Mouse (Mus musculus) intestine, postnatal 0 days (tissue): ENCODE measurements at regions not wholly inside any gene's neighbourhood (a gene's known extent, or its start where the extent isn't known, plus 50 kb on each side); places are given as distances from the start of the nearest gene placed in this dataset.

Experiments
- ATAC-seq: fragments of 200-750 bp; cut with Nextera tagmentation; 2 replicates; pipeline ENCODE4 v1.8.0; 2017; ENCODE audit warnings: mild to moderate bottlenecking, moderate TSS enrichment, moderate library complexity
- H3K27ac ChIP-seq: fragments of 300-500 bp; sonication (generic); 2 replicates; pipeline ENCODE4 v1.5.1; 2014; ENCODE audit warnings: mild to moderate bottlenecking, low read depth, low read length, moderate library complexity
- H3K27me3 ChIP-seq: fragments of 300-500 bp; sonication (generic); replicated peaks from 2 replicates; pipeline ENCODE4 v1.6.1; 2014; ENCODE audit warnings: low read length, mixed read lengths; ENCODE audit not compliant: control insufficient read depth, insufficient read depth
- H3K36me3 ChIP-seq: fragments of 300-500 bp; sonication (generic); 2 replicates; pipeline ENCODE4 v1.6.1; 2014; ENCODE audit warnings: mild to moderate bottlenecking, moderate library complexity; ENCODE audit not compliant: control insufficient read depth, insufficient read depth
- H3K4me1 ChIP-seq: fragments of 300-500 bp; sonication (generic); replicated peaks from 2 replicates; pipeline ENCODE4 v1.6.1; 2014; ENCODE audit warnings: antibody characterized with exemption, low read length, mixed read lengths; ENCODE audit not compliant: control insufficient read depth, insufficient read depth
- H3K4me2 ChIP-seq: fragments of 300-500 bp; sonication (generic); replicated peaks from 2 replicates; pipeline ENCODE4 v1.6.1; 2014; ENCODE audit warnings: low read depth, mild to moderate bottlenecking, moderate library complexity
- H3K4me3 ChIP-seq: fragments of 300-500 bp; sonication (generic); 2 replicates; pipeline ENCODE4 v1.5.1; 2014; ENCODE audit warnings: low read depth, low read length
- H3K9ac ChIP-seq: fragments of 300-500 bp; sonication (generic); 2 replicates; pipeline ENCODE4 v1.6.1; 2014; ENCODE audit warnings: mild to moderate bottlenecking, low read depth, low read length
- H3K9me3 ChIP-seq: fragments of 300-500 bp; sonication (generic); 2 replicates; pipeline ENCODE4 v1.6.1; 2016; ENCODE audit warnings: mixed run types; ENCODE audit not compliant: control insufficient read depth
- CTCF ChIP-seq: sonication (generic); IDR thresholded peaks from 2 replicates; pipeline ENCODE4 v1.5.1; 2016; ENCODE audit warnings: low read depth, mild to moderate bottlenecking, control low read depth, antibody characterized with exemption, moderate library complexity
- WGBS: fragments of 180-500 bp; shearing (Covaris S2); extraction: QIAGEN DNeasy Blood & Tissue Kit; methylation state at CpG from one replicate; pipeline ENCODE4 v1.1.7; 2014; 5-methylcytosine and 5-hydroxymethylcytosine counted together

DNA sequence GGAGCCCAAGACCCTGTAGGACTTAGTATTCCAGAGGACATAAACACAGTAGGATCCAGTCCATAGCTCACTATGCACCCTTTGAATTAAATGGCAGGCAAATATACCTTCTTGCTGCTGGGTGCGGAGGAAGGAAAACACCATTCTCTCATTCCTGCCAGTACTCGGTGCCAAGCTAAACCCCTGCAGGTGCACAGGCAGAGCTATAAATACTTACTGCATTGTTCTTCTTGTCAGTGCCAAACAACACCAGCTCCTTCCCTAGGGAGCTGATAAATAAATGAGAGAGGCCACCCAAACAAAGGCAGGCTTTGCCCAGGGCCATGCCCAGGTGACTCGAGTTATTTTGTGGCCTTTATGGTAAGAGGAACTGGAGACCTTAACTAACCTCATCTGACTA is 136.4 kb upstream of the Ntf3 start:
- no peaks in the 10 kb centered on the region for H3K27me3 ChIP-seq
- no peak for ATAC-seq
- no peak overlapping the region for H3K4me3 ChIP-seq
- H3K9me3 ChIP-seq, result no peaks in the 10 kb centered on the region
- no peak overlapping the region for H3K4me2 ChIP-seq
- no peak overlapping the region for H3K27ac ChIP-seq
- no peaks in the 10 kb centered on the region for H3K36me3 ChIP-seq
- no peak for TF ChIP-seq CTCF
- no peak overlapping the region for H3K9ac ChIP-seq
- 56% methylated on average over 3 of the region's 3 CpGs for WGBS
- no peaks in the 10 kb centered on the region for H3K4me1 ChIP-seq

GRCm38 (mm10) chr6:126291581-126291980 is 124.9 kb upstream of the Ntf3 start:
- Histone ChIP-seq H3K27me3 (no peaks in the 10 kb centered on the region), H3K9me3 (no peaks in the 10 kb centered on the region), H3K27ac (no peak overlapping the region), H3K9ac (no peak overlapping the region), H3K4me3 (no peak overlapping the region), H3K4me1 (no peaks in the 10 kb centered on the region), H3K4me2 (no peak overlapping the region), H3K36me3 (no peaks in the 10 kb centered on the region)
- no peak for TF ChIP-seq CTCF
- no peak for ATAC-seq
- WGBS, result 63% methylated on average over 2 of the region's 2 CpGs

DNA sequence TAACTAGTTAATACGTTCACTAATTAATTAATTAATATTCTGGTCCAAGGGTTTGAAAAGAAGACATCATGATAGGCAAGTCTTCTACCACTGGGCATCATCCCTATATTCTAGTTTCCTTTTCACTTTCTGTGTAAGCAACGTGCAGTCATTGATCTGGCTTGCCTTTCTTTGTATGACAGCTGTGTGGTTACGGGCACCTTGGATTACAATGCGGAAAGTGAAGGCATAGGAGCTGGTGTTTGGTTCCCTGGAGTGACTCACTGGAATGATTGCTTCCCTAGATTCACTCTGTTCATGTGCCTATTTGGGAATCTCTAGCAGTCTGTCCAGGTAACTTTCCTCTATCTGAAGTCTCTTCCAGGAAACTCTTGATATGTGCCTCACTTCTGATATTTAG is 120.5 kb upstream of the Ntf3 start:
- no peak overlapping the region for H3K27ac ChIP-seq
- H3K9me3 ChIP-seq, result no peaks in the 10 kb centered on the region
- TF ChIP-seq CTCF, result no peak
- H3K27me3 ChIP-seq, result no peaks in the 10 kb centered on the region
- H3K4me3 ChIP-seq, result no peak overlapping the region
- no peaks in the 10 kb centered on the region for H3K36me3 ChIP-seq
- 73% methylated on average over 4 of the region's 4 CpGs for WGBS
- no peak overlapping the region for H3K4me2 ChIP-seq
- H3K9ac ChIP-seq, result no peak overlapping the region
- H3K4me1 ChIP-seq, result no peaks in the 10 kb centered on the region
- ATAC-seq, result no peak

- no peak for ATAC-seq
- Histone ChIP-seq H3K9me3 (no peaks in the 10 kb centered on the region), H3K36me3 (no peaks in the 10 kb centered on the region), H3K27me3 (no peaks in the 10 kb centered on the region), H3K4me2 (no peak overlapping the region), H3K9ac (no peak overlapping the region), H3K27ac (no peak overlapping the region), H3K4me1 (no peaks in the 10 kb centered on the region), H3K4me3 (no peak overlapping the region)
- TF ChIP-seq CTCF, result no peak
- 75% methylated on average over 2 of the region's 2 CpGs for WGBS
These were observed 119.5 kb upstream of the Ntf3 start for GRCm38 (mm10) chr6:126286201-126286600.

DNA sequence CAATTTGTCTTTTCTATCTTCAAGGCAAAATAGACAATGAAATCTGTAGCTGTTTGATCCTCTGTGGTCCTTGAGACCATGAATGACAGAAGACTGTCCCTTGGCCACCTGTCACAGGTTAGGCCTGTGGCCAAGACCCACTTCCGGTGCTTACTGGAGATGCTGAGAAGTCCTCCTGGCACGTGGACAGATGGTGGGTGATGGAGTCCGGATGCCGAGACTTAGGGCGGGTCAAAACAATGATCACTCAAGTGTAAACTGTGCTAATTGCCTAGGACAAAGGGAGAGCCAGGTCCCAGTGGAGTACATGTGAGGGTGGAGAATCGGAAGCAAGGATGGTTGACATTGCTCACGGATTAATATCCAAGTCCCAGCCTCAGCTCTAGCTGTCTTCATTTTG is 117.7 kb upstream of the Ntf3 start:
- no peaks in the 10 kb centered on the region for H3K4me1 ChIP-seq
- no peaks in the 10 kb centered on the region for H3K36me3 ChIP-seq
- no peak overlapping the region for H3K4me2 ChIP-seq
- H3K27me3 ChIP-seq, result no peaks in the 10 kb centered on the region
- H3K4me3 ChIP-seq, result no peak overlapping the region
- no peak for TF ChIP-seq CTCF
- no peak for ATAC-seq
- no peak overlapping the region for H3K27ac ChIP-seq
- 80% methylated on average over 7 of the region's 7 CpGs for WGBS
- no peaks in the 10 kb centered on the region for H3K9me3 ChIP-seq
- no peak overlapping the region for H3K9ac ChIP-seq

- no peaks in the 10 kb centered on the region for H3K36me3 ChIP-seq
- H3K4me3 ChIP-seq, result no peak overlapping the region
- no peak overlapping the region for H3K27ac ChIP-seq
- no peaks in the 10 kb centered on the region for H3K27me3 ChIP-seq
- no peaks in the 10 kb centered on the region for H3K9me3 ChIP-seq
- no peak for TF ChIP-seq CTCF
- no peak overlapping the region for H3K4me2 ChIP-seq
- ATAC-seq, result no peak
- no peak overlapping the region for H3K9ac ChIP-seq
- no peaks in the 10 kb centered on the region for H3K4me1 ChIP-seq
- 46% methylated on average over 3 of the region's 3 CpGs for WGBS
These were observed 113.6 kb upstream of the Ntf3 start for GRCm38 (mm10) chr6:126280352-126280751.

- Histone ChIP-seq H3K4me3 (no peak overlapping the region), H3K4me2 (no peak overlapping the region), H3K9ac (no peak overlapping the region), H3K27me3 (no peaks in the 10 kb centered on the region), H3K4me1 (no peaks in the 10 kb centered on the region), H3K9me3 (no peaks in the 10 kb centered on the region), H3K36me3 (no peaks in the 10 kb centered on the region), H3K27ac (no peak overlapping the region)
- WGBS, result 87% methylated on average over 5 of the region's 5 CpGs
- no peak for ATAC-seq
- TF ChIP-seq CTCF, result no peak
These were observed 79.3 kb upstream of the Ntf3 start for GRCm38 (mm10) chr6:126245986-126246385.
